8 mouse cellular contexts compared by ENCODE assay signal in the genomic region with DNA sequence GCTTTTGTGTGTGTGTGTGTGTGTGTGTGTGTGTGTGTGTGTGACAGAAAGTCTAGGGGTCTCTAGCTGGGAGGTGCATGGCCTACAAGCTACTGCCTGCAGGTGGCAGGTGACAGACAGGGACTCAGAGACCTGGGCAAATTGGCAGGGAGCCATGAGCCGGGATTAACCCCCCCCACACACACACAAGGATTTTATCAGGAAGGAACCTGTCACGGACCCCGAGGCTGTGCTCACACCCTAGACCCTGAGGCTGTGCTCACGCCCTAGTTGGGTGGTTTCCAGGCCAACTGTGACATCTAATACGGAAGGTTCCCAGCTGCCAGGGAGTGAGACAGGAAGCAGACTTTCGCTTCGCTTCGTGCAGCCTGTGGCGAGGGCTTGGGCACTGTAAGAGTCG. TPM values are rescaled to one million over a fixed set of nuclear protein-coding genes. Genes with fewer than 3 reads are reported as not detected.
DNase-seq lines count a peak whose midpoint lies in the region; ATAC-seq and TF ChIP-seq lines count a peak whose summit lies in the region.

No protein-coding gene starts in this region.

- peak; percentile 92 for ATAC-seq in kidney, embryonic 15.5 days (replicated peaks; ENCODE audit: low FRiP score)
- ATAC-seq in midbrain, postnatal 0 days (ENCODE audit: low FRiP score): no peak

- H3K27me3 ChIP-seq in thymus, adult 2 months (ENCODE audit: control insufficient read depth, insufficient read depth, low read length): no peaks in the 10 kb centered on the region
- no peaks in the 10 kb centered on the region for H3K27me3 ChIP-seq in kidney, embryonic 15.5 days
- no peaks in the 10 kb centered on the region for H3K27me3 ChIP-seq in midbrain, postnatal 0 days (ENCODE audit: insufficient read depth, low read length)

- WGBS in thymus, adult 2 months: 2% methylated on average over 10 of the region's 10 CpGs
- 6% methylated on average over 10 of the region's 10 CpGs for WGBS in kidney, embryonic 15.5 days
- 43% methylated on average over 10 of the region's 10 CpGs for WGBS in midbrain, postnatal 0 days

- no peaks in the 10 kb centered on the region for H3K36me3 ChIP-seq in thymus, adult 2 months (ENCODE audit: control insufficient read depth, insufficient read depth, low read length)
- no peaks in the 10 kb centered on the region for H3K36me3 ChIP-seq in kidney, embryonic 15.5 days
- no peaks in the 10 kb centered on the region for H3K36me3 ChIP-seq in midbrain, postnatal 0 days (ENCODE audit: insufficient read depth, low read length)

- no peak overlapping the region for H3K9ac ChIP-seq in kidney, embryonic 15.5 days
- no peak overlapping the region for H3K9ac ChIP-seq in midbrain, postnatal 0 days (replicated peaks; ENCODE audit: low read length, poor library complexity, severe bottlenecking)

- H3K4me1 ChIP-seq in thymus, adult 2 months (replicated peaks; ENCODE audit: control insufficient read depth, insufficient read depth, low read length): peaks cover 9% of the 10 kb centered on the region; the same call in 1 of the 2 replicates
- H3K4me1 ChIP-seq in kidney, embryonic 15.5 days: peaks cover 28% of the 10 kb centered on the region
- no peaks in the 10 kb centered on the region for H3K4me1 ChIP-seq in midbrain, postnatal 0 days (ENCODE audit: insufficient read depth, low read length)

- no peak for TF ChIP-seq POLR2A in thymus, adult 2 months (IDR thresholded peaks at IDR 0.05; ENCODE audit: control insufficient read depth, extremely low read depth, insufficient read depth, low read length, poor library complexity)

- H3K27ac ChIP-seq in thymus, adult 2 months (ENCODE audit: control insufficient read depth, insufficient read depth, low read length): no peak overlapping the region
- peak overlapping the region; percentile 65 for H3K27ac ChIP-seq in kidney, embryonic 15.5 days
- no peak overlapping the region for H3K27ac ChIP-seq in midbrain, postnatal 0 days (ENCODE audit: low read depth, low read length)

- TF ChIP-seq CTCF in thymus, adult 2 months (IDR thresholded peaks at IDR 0.05; ENCODE audit: borderline replicate concordance, control insufficient read depth, extremely low read depth, insufficient read depth, low read length, poor library complexity): peak; percentile 36; the same call in 1 of the 2 replicates
- peak; percentile 50 for TF ChIP-seq CTCF in midbrain, postnatal 0 days (IDR thresholded peaks at IDR 0.05)

- H3K4me3 ChIP-seq in thymus, adult 2 months (ENCODE audit: control insufficient read depth, insufficient read depth, low read length): peak overlapping the region; percentile 25
- H3K4me3 ChIP-seq in kidney, embryonic 15.5 days (replicated peaks): no peak overlapping the region
- no peak overlapping the region for H3K4me3 ChIP-seq in midbrain, postnatal 0 days (ENCODE audit: low read depth, low read length)

- peak; percentile 34 for DNase-seq in adrenal gland, postnatal 10 days
- DNase-seq in adrenal gland, postnatal 36 days: no peak
- peak; percentile 24 for DNase-seq in thymus, adult 2 months
- DNase-seq in thymus, adult 18-20 months: no peak
- peak; percentile 79 for DNase-seq in midbrain, postnatal 0 days (ENCODE audit: low spot score)
- DNase-seq in ovary, postnatal 14 days (ENCODE audit: low spot score): no peak
- DNase-seq in left cerebral cortex, adult 18-20 months (ENCODE audit: low spot score in 2 of 2): no peak

- H3K4me2 ChIP-seq in kidney, embryonic 15.5 days: peak overlapping the region; percentile 38
- no peak overlapping the region for H3K4me2 ChIP-seq in midbrain, postnatal 0 days (ENCODE audit: low read depth, low read length, poor library complexity, severe bottlenecking)

- no peaks in the 10 kb centered on the region for H3K9me3 ChIP-seq in kidney, embryonic 15.5 days (replicated peaks)
- 0 out of 2 replicates have a peak, but pooled peaks cover 3% of the 10 kb centered on the region for H3K9me3 ChIP-seq in midbrain, postnatal 0 days (ENCODE audit: low read length)

RNA-seq across cellular contexts. Expression of a gene that starts 49.1 kb away (rescaled TPM):
- total RNA-seq in adrenal gland, postnatal 10 days (2021): 1 to 10 TPM; 1.1 to 2.2 TPM
- 10 to 100 TPM in 1 of 2 experiments, under 1 TPM in 1; 0.46 to 20.1 TPM for total RNA-seq in adrenal gland, postnatal 36 days (2021)
- 0.77 and 0.96 TPM in 2 replicates for polyA plus RNA-seq in thymus, adult 2 months (2012; rRNA removed)
- polyA plus RNA-seq in kidney, embryonic 15.5 days (2015; fragmentation: Nextera tagmentation; extraction: Ambion mirVana): 0.26 and 0.41 TPM in 2 replicates
- 21.5 and 57.5 TPM in 2 replicates for total RNA-seq in midbrain, postnatal 0 days (2014; rRNA removed)
- polyA plus RNA-seq in midbrain, postnatal 0 days (2015; fragmentation: Nextera tagmentation; extraction: Ambion mirVana): 3.1 and 3.7 TPM in 2 replicates
- 10 to 100 TPM; 32.3 to 36.1 TPM for total RNA-seq in left cerebral cortex, adult 18-20 months (2021)

Comparison
In these comparisons a context has a peak if more than half of its experiments do, and no peak if none do; other contexts are left out.
1. DNase-seq: peak in adrenal gland, postnatal 10 days (single experiment), thymus, adult 2 months (single experiment) and midbrain, postnatal 0 days (single experiment); none in adrenal gland, postnatal 36 days (0 of 2), thymus, adult 18-20 months (0 of 2), ovary, postnatal 14 days (single experiment) and left cerebral cortex, adult 18-20 months (0 of 2).